Mouse (Mus musculus): ENCODE results near the gene Kif18b. TPM values are rescaled to one million over a fixed set of nuclear protein-coding genes. Genes with fewer than 3 reads are reported as not detected.

Kif18b gene
- polyA plus RNA-seq (2012), result 32.8 and 39.4 TPM in 2 replicates

GRCm38 (mm10) chr11:102924557-102925350 is at the start of gene Kif18b:
Kif18b (minus strand) TSS chr11:102925124.
- no peak for TF ChIP-seq GATA1 (IDR thresholded peaks at IDR 0.05; ENCODE audit: low read length)

GRCm38 (mm10) chr11:102972326-102972725 is 47.4 kb upstream of the Kif18b start:
- no peak for TF ChIP-seq GATA1 (IDR thresholded peaks at IDR 0.05; ENCODE audit: low read length)

GRCm38 (mm10) chr11:102971604-102972003 is 46.7 kb upstream of the Kif18b start:
- no peak for TF ChIP-seq GATA1 (IDR thresholded peaks at IDR 0.05; ENCODE audit: low read length)

GRCm38 (mm10) chr11:102964547-102965091 is 39.7 kb upstream of the Kif18b start:
- no peak for TF ChIP-seq GATA1 (IDR thresholded peaks at IDR 0.05; ENCODE audit: low read length)

GRCm38 (mm10) chr11:102963855-102964546 is 39.1 kb upstream of the Kif18b start:
- no peak for TF ChIP-seq GATA1 (IDR thresholded peaks at IDR 0.05; ENCODE audit: low read length)

GRCm38 (mm10) chr11:102963246-102963854 is 38.4 kb upstream of the Kif18b start:
- no peak for TF ChIP-seq GATA1 (IDR thresholded peaks at IDR 0.05; ENCODE audit: low read length)

- no peak for TF ChIP-seq GATA1 (IDR thresholded peaks at IDR 0.05; ENCODE audit: low read length)
Measured at GRCm38 (mm10) chr11:102962861-102963245, 37.9 kb upstream of the Kif18b start.

GRCm38 (mm10) chr11:102961082-102961481 is 36.2 kb upstream of the Kif18b start:
- no peak for TF ChIP-seq GATA1 (IDR thresholded peaks at IDR 0.05; ENCODE audit: low read length)

- no peak for TF ChIP-seq GATA1 (IDR thresholded peaks at IDR 0.05; ENCODE audit: low read length)
Measured at GRCm38 (mm10) chr11:102958870-102959269, 33.9 kb upstream of the Kif18b start.

- TF ChIP-seq GATA1 (IDR thresholded peaks at IDR 0.05; ENCODE audit: low read length), result no peak
Measured at GRCm38 (mm10) chr11:102958431-102958830, 33.5 kb upstream of the Kif18b start.

GRCm38 (mm10) chr11:102957692-102958091 is 32.8 kb upstream of the Kif18b start:
- TF ChIP-seq GATA1 (IDR thresholded peaks at IDR 0.05; ENCODE audit: low read length), result no peak

- no peak for TF ChIP-seq GATA1 (IDR thresholded peaks at IDR 0.05; ENCODE audit: low read length)
Measured at GRCm38 (mm10) chr11:102956962-102957614, 32.2 kb upstream of the Kif18b start.

- no peak for TF ChIP-seq GATA1 (IDR thresholded peaks at IDR 0.05; ENCODE audit: low read length)
Measured at GRCm38 (mm10) chr11:102952922-102953321, 28.0 kb upstream of the Kif18b start.

- TF ChIP-seq GATA1 (IDR thresholded peaks at IDR 0.05; ENCODE audit: low read length), result no peak
Measured at GRCm38 (mm10) chr11:102948043-102948961, 23.4 kb upstream of the Kif18b start.

- no peak for TF ChIP-seq GATA1 (IDR thresholded peaks at IDR 0.05; ENCODE audit: low read length)
Measured at GRCm38 (mm10) chr11:102946992-102947343, 22.0 kb upstream of the Kif18b start.
